Mouse (Mus musculus): ENCODE measurements around the gene Hoxa11. TPM values are rescaled to one million over a fixed set of nuclear protein-coding genes. Genes with fewer than 3 reads are reported as not detected.

The Hoxa11 gene
- polyA plus RNA-seq, 1 experiment from 2014 or later = not detected

DNA sequence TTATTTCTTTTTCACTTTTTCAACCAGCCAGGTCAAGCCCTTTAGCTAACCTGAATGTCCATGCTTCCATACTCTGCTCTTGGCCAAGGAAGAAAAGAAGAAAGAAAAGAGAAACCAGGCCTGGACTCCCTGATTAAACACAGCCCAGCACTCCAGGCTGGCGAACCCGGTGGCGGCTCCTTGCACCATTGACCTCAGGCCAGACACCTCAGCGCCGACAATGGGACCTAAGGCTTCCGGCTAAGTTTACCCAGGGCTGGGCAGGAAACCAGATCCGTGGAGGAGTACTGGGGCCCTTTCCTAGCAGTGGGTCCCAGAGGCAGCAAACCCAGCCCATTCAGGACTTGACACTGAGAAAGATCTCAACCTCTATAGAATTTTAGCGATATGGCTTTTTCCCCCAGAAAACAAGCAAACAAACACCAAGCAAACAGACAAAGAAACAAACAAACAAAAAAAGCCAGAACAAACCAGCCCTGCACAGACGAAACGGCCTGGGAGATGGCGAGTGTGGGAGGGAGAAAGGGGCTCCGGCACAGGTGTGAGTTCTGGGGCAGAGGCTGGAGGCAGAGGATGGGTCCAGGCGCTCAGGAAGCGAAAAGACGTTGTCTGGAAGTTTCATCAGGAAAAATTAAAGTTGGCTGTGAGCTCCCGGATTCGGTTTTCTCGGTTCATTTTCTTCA, 13.6 kb downstream of the Hoxa11 start:
- Histone ChIP-seq H3K27ac (replicated peaks; ENCODE audit: low read depth, low read length) (no peak overlapping the region), H3K4me2 (ENCODE audit: low read length) (no peak overlapping the region), H3K36me3 (ENCODE audit: control insufficient read depth, insufficient read depth, low read length) (no peaks in the 10 kb centered on the region), H3K27me3 (ENCODE audit: control insufficient read depth, insufficient read depth, low read length) (peaks cover 96% of the 10 kb centered on the region), H3K4me1 (ENCODE audit: control insufficient read depth, insufficient read depth, low read length) (no peaks in the 10 kb centered on the region), H3K9me3 (ENCODE audit: control insufficient read depth, low read length) (no peaks in the 10 kb centered on the region), H3K4me3 (replicated peaks; ENCODE audit: low read depth, low read length) (no peak overlapping the region), H3K9ac (replicated peaks; ENCODE audit: low read length) (no peak overlapping the region)
- no peak for ATAC-seq (ENCODE audit: low FRiP score, low TSS enrichment)
- WGBS = 2% methylated on average over 18 of the region's 18 CpGs
- no peak for DNase-seq

DNA sequence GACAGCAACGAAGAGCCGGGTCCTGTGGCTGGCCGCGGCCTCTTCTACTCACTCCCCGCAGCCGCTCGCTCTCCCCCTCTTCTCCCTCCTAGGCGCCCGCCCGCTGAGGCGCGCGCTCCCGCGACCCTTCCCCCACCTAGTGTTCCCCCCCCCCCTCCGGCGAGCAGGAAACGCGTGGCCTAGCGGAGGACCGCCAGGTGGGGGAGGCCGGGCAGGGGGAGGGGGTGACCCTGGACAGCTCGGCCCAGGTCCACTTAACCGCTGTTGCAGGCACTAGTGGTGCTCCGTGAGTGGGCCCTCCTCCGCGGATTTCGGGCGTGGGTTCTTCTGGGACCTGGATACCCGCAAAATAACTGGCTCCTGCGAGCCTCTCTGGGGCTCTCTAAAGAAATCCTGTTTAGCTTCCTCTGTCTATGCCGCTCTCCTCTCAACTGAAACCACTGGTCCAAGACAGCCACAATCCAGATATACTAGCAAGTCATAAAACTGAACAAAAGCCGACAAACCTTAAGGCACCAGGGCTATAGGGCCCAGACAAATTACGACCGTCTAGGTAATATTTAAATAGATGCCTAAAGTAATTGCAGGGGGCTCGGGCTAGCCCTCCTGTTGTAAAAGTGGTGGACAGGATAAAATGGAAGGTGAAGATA, 15.0 kb downstream of the Hoxa11 start, which contains the start of gene Hoxa9:
Hoxa9 (minus strand) TSS at position 574 of the 650 bp plus-strand sequence.
- DNase-seq (no peak), ATAC-seq (ENCODE audit: low FRiP score, low TSS enrichment) (no peak)
- Histone ChIP-seq H3K4me1 (ENCODE audit: control insufficient read depth, insufficient read depth, low read length) (no peaks in the 10 kb centered on the region), H3K4me3 (replicated peaks; ENCODE audit: low read depth, low read length) (no peak within 1 kb of the TSS), H3K4me2 (ENCODE audit: low read length) (no peak within 1 kb of the TSS), H3K9me3 (ENCODE audit: control insufficient read depth, low read length) (no peaks in the 10 kb centered on the region), H3K27me3 (ENCODE audit: control insufficient read depth, insufficient read depth, low read length) (peaks cover 96% of the 10 kb centered on the region), H3K9ac (replicated peaks; ENCODE audit: low read length) (no peak within 1 kb of the TSS), H3K36me3 (ENCODE audit: control insufficient read depth, insufficient read depth, low read length) (no peaks in the 10 kb centered on the region), H3K27ac (replicated peaks; ENCODE audit: low read depth, low read length) (no peak within 1 kb of the TSS)
- WGBS = under 1% methylated on average over 29 of the region's 36 CpGs

GRCm38 (mm10) chr6:52229558-52230416, 15.8 kb downstream of the Hoxa11 start:
- ATAC-seq (ENCODE audit: low FRiP score, low TSS enrichment) (no peak), DNase-seq (no peak)
- H3K4me2 ChIP-seq (ENCODE audit: low read length) = no peak overlapping the region
- 2% methylated on average over 44 of the region's 44 CpGs for WGBS
- H3K4me1 ChIP-seq (ENCODE audit: control insufficient read depth, insufficient read depth, low read length) = no peaks in the 10 kb centered on the region
- H3K27me3 ChIP-seq (ENCODE audit: control insufficient read depth, insufficient read depth, low read length) = peaks cover 96% of the 10 kb centered on the region
- H3K9me3 ChIP-seq (ENCODE audit: control insufficient read depth, low read length) = no peaks in the 10 kb centered on the region
- no peak overlapping the region for H3K27ac ChIP-seq (replicated peaks; ENCODE audit: low read depth, low read length)
- H3K4me3 ChIP-seq (replicated peaks; ENCODE audit: low read depth, low read length) = no peak overlapping the region
- no peaks in the 10 kb centered on the region for H3K36me3 ChIP-seq (ENCODE audit: control insufficient read depth, insufficient read depth, low read length)
- H3K9ac ChIP-seq (replicated peaks; ENCODE audit: low read length) = no peak overlapping the region

- WGBS = 1% methylated on average over 38 of the region's 38 CpGs
- Histone ChIP-seq H3K27ac (replicated peaks; ENCODE audit: low read depth, low read length) (no peak overlapping the region), H3K36me3 (ENCODE audit: control insufficient read depth, insufficient read depth, low read length) (no peaks in the 10 kb centered on the region), H3K9me3 (ENCODE audit: control insufficient read depth, low read length) (no peaks in the 10 kb centered on the region), H3K27me3 (ENCODE audit: control insufficient read depth, insufficient read depth, low read length) (peaks cover 96% of the 10 kb centered on the region), H3K4me1 (ENCODE audit: control insufficient read depth, insufficient read depth, low read length) (no peaks in the 10 kb centered on the region), H3K4me2 (ENCODE audit: low read length) (no peak overlapping the region), H3K9ac (replicated peaks; ENCODE audit: low read length) (no peak overlapping the region), H3K4me3 (replicated peaks; ENCODE audit: low read depth, low read length) (no peak overlapping the region)
- DNase-seq (no peak), ATAC-seq (ENCODE audit: low FRiP score, low TSS enrichment) (no peak)
Observed at GRCm38 (mm10) chr6:52228475-52229465, 16.8 kb downstream of the Hoxa11 start.

DNA sequence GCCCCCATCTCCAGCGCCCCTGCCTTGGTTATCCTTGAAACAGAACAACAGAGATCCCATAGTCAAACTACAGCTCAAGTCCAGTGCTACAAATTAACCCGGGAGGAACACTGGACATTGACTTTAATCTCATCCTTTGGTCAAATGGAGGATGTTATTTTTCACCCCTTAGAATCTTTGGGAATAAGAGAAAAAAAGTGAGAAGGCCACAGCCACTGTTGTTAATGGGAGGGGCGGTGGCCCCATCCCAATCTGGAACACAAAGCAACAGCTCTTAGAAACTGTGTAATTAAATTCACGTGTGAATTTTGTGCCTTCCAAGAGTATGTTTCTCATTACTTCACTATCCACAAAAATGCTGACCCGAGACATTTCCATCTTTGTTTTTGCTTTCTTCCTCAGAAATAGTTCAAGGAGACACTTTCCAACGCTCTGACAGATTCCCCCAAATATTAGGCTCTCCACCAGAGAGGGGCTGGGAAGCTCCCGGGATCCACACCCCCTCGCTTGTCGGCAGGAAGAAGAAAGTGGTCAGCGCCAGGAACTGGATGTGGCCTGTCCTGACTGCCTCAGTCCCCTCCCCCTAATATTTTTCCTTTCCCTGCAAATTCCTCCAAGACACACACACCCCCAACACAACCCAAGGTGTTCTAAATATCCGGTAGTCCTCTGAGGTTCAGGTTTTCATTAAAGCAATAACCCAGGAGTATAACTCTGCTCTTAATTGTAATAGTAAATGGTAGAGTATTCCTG, 18.0 kb downstream of the Hoxa11 start:
- Histone ChIP-seq H3K4me1 (ENCODE audit: control insufficient read depth, insufficient read depth, low read length) (no peaks in the 10 kb centered on the region), H3K27me3 (ENCODE audit: control insufficient read depth, insufficient read depth, low read length) (peaks cover 96% of the 10 kb centered on the region), H3K4me2 (ENCODE audit: low read length) (no peak overlapping the region), H3K27ac (replicated peaks; ENCODE audit: low read depth, low read length) (no peak overlapping the region), H3K4me3 (replicated peaks; ENCODE audit: low read depth, low read length) (no peak overlapping the region), H3K9ac (replicated peaks; ENCODE audit: low read length) (no peak overlapping the region), H3K9me3 (ENCODE audit: control insufficient read depth, low read length) (no peaks in the 10 kb centered on the region), H3K36me3 (ENCODE audit: control insufficient read depth, insufficient read depth, low read length) (no peaks in the 10 kb centered on the region)
- ATAC-seq (ENCODE audit: low FRiP score, low TSS enrichment) (no peak), DNase-seq (no peak)
- WGBS = 3% methylated on average over 11 of the region's 11 CpGs

- ATAC-seq (ENCODE audit: low FRiP score, low TSS enrichment) = no peak
Observed at GRCm38 (mm10) chr6:52226569-52227257, 18.9 kb downstream of the Hoxa11 start.

DNA sequence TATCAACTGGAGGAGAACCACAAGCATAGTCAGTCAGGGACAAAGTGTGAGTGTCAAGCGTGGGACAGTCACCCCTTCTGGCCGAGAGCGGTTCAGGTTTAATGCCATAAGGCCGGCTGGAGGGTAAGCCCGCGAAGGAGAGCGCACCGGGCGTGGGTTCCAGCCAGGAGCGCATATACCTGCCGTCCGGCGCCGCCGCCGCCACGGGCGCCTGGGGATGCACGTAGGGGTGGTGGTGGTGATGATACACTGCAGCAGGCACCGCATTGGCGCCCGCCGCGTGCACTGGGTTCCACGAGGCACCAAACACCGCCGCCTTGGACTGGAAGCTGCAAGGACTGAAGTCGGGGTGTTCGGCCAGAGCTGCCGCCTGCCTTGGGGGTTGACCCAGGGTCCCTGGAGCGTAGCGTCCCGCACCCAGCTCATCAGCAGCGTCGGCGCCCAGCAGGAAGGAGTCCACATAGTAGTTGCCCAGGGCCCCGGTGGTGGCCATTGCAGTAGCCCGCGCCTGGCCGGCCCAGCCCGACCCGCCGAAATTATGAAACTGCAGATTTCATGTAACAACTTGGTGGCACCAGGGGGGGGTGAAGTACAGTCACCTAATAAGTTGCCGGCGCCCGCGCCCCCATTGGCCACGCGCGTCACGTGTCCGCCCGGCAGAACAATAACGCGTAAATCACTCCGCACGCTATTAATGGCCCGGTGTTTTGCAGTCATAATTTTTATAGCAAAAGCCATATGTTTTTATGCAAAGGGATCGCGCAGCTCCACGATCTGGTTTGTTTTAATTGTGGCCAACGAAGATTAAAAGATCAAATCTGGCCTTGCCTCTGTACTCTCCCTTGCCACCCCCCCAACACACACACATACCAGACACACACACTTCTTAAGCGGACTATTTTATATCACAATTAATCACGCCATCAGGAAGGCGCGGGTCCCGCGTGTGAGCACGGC, 19.7 kb downstream of the Hoxa11 start:
- no peaks in the 10 kb centered on the region for H3K9me3 ChIP-seq (ENCODE audit: control insufficient read depth, low read length)
- no peak overlapping the region for H3K4me2 ChIP-seq (ENCODE audit: low read length)
- H3K27me3 ChIP-seq (ENCODE audit: control insufficient read depth, insufficient read depth, low read length) = peaks cover 97% of the 10 kb centered on the region
- no peak overlapping the region for H3K9ac ChIP-seq (replicated peaks; ENCODE audit: low read length)
- H3K4me1 ChIP-seq (ENCODE audit: control insufficient read depth, insufficient read depth, low read length) = no peaks in the 10 kb centered on the region
- no peak overlapping the region for H3K4me3 ChIP-seq (replicated peaks; ENCODE audit: low read depth, low read length)
- 3% methylated on average over 69 of the region's 69 CpGs for WGBS
- DNase-seq (no peak), ATAC-seq (ENCODE audit: low FRiP score, low TSS enrichment) (no peak)
- no peaks in the 10 kb centered on the region for H3K36me3 ChIP-seq (ENCODE audit: control insufficient read depth, insufficient read depth, low read length)
- H3K27ac ChIP-seq (replicated peaks; ENCODE audit: low read depth, low read length) = no peak overlapping the region

More at GRCm38 (mm10) chr6:52226569-52227257, 18.9 kb downstream of the Hoxa11 start:
- no peak overlapping the region for H3K9ac ChIP-seq (replicated peaks; ENCODE audit: low read length)
- no peak overlapping the region for H3K4me2 ChIP-seq (ENCODE audit: low read length)
- no peaks in the 10 kb centered on the region for H3K4me1 ChIP-seq (ENCODE audit: control insufficient read depth, insufficient read depth, low read length)
- no peaks in the 10 kb centered on the region for H3K36me3 ChIP-seq (ENCODE audit: control insufficient read depth, insufficient read depth, low read length)
- H3K27ac ChIP-seq (replicated peaks; ENCODE audit: low read depth, low read length) = no peak overlapping the region
- H3K27me3 ChIP-seq (ENCODE audit: control insufficient read depth, insufficient read depth, low read length) = peaks cover 96% of the 10 kb centered on the region
- DNase-seq = no peak
- H3K4me3 ChIP-seq (replicated peaks; ENCODE audit: low read depth, low read length) = no peak overlapping the region
- H3K9me3 ChIP-seq (ENCODE audit: control insufficient read depth, low read length) = no peaks in the 10 kb centered on the region
- WGBS = 4% methylated on average over 26 of the region's 26 CpGs

All from midbrain, embryonic 14.5 days (tissue).